Mouse (Mus musculus): ENCODE results near the gene Pold4. TPM values are rescaled to one million over a fixed set of nuclear protein-coding genes. Genes with fewer than 3 reads are reported as not detected.

Gene Pold4
- total and polyA plus RNA-seq, 2 experiments, result 27.2 to 60.4 TPM

DNA sequence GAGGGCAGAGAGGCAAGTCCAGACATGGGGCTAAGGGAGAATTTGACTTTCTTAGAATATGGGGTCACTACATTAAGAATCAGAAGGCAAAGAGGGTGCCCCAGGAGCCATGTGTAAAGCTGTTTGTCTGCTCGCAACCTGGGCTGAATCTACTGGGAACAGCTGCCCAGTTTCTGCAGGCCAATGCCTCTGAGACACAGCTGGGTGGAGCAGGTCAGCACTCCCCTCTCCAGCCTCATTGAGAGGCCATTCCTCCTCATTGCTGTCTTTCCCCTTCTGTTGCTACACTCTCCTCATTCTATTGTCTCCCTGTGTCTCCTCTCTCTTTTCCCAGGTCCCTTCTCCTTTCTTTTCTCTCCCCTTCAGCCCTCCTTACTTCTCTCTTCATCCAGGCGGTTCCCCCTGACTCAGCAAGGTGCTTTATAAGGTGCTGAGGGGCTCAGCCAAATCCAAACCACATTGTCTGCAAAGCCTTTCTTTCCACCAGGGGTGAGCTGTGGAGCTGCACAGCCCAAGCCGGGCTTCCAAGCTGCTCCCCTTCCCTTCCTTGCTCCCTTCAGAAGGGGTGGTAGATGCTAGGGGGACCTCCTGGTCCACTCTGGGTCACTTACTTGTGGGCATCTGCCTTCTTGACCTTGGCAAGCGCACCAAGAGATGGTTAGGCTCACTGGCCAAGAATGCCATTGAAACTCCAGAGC is 19.7 kb upstream of the Pold4 start:
- Histone ChIP-seq H3K36me3 (ENCODE audit: control insufficient read depth, insufficient read depth, low read length) (no peaks in the 10 kb centered on the region), H3K27me3 (ENCODE audit: control insufficient read depth, insufficient read depth, low read length) (no peaks in the 10 kb centered on the region), H3K4me3 (ENCODE audit: insufficient read depth, low read depth, low read length) (no peak overlapping the region), H3K27ac (replicated peaks; ENCODE audit: insufficient read depth, low read depth, low read length) (no peak overlapping the region), H3K79me2 (ENCODE audit: control insufficient read depth, insufficient read depth, low read length) (no peaks in the 10 kb centered on the region), H3K4me1 (ENCODE audit: control insufficient read depth, insufficient read depth, low read length) (peaks cover 5% of the 10 kb centered on the region; the same call in 1 of the 2 replicates), H3K9ac (ENCODE audit: low read depth, low read length) (no peak overlapping the region)
- TF ChIP-seq CTCF (IDR thresholded peaks at IDR 0.05; ENCODE audit: low read depth, low read length), result no peak
- no peak for TF ChIP-seq POLR2A (IDR thresholded peaks at IDR 0.05; ENCODE audit: extremely low read depth, insufficient read depth, low read length)
- WGBS, result 88% methylated on average over 4 of the region's 4 CpGs
- no peak for DNase-seq (ENCODE audit: extremely low read depth, low read depth, low spot score)

DNA sequence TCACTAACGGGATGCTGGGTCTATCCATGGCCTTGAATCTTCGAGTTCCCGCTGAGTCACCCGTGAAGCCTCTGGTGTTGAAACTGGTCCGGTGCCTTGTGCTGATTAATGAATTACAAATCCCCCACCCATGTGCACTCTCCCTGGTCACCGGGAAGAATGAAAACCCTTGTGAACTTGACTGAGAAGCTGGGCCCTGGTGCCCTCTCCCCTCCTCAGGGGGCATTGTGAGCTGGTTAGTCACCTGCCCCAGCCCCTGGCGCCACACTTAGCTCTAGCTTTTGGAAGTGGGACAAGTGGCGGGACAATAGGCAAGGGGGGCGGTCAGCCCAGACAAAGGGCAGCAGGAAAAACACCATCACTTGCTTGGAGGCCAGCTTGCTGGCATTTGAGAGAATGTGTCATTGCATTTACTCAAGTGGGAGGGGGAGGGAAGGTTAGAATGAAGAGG is 18.1 kb upstream of the Pold4 start:
- no peak overlapping the region for H3K9ac ChIP-seq (ENCODE audit: low read depth, low read length)
- peaks cover 5% of the 10 kb centered on the region; the same call in 1 of the 2 replicates for H3K4me1 ChIP-seq (ENCODE audit: control insufficient read depth, insufficient read depth, low read length)
- DNase-seq (ENCODE audit: extremely low read depth, low read depth, low spot score), result peak; percentile 52
- no peak overlapping the region for H3K4me3 ChIP-seq (ENCODE audit: insufficient read depth, low read depth, low read length)
- TF ChIP-seq POLR2A (IDR thresholded peaks at IDR 0.05; ENCODE audit: extremely low read depth, insufficient read depth, low read length) (no peak), CTCF (IDR thresholded peaks at IDR 0.05; ENCODE audit: low read depth, low read length) (no peak)
- 16% methylated on average over 9 of the region's 9 CpGs for WGBS
- H3K36me3 ChIP-seq (ENCODE audit: control insufficient read depth, insufficient read depth, low read length), result no peaks in the 10 kb centered on the region
- no peaks in the 10 kb centered on the region for H3K27me3 ChIP-seq (ENCODE audit: control insufficient read depth, insufficient read depth, low read length)
- no peak overlapping the region for H3K27ac ChIP-seq (replicated peaks; ENCODE audit: insufficient read depth, low read depth, low read length)
- no peaks in the 10 kb centered on the region for H3K79me2 ChIP-seq (ENCODE audit: control insufficient read depth, insufficient read depth, low read length)

DNA sequence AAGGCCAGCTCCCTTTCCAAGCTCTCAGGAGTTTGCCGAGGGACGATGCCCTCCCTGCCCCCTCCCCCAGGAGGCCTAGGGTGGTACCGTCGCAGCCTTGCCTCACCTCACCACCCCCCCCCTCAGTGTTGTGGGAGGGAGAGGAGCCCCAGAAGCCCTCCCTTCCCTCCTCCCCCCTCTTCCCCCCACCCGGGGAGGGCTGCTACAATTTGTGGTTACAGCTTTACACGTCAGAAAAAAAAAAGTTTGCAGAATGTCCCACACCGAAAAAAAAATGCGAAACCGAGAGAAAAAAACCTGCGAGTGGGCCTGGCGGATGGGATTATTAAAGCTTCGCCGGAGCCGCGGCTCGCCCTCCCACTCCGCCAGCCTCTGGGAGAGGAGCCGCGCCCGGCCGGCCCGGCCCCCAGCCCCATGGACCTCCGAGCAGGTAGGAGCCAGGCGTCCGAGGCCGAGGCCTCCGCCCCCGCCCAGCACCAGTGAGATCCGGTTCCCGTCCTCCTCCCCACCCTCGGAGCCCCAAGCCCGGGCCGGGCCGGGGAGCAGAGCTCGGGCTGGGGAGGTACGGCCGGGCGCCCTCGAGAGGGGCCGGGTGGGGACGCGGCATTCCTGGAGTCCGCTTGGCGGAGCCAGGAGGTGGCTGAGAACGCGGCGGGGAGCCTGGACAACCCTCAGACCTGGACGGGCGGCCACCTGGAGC is 17.5 kb upstream of the Pold4 start, which contains the start of the genes Clcf1 and AC109138.7:
Gene Clcf1, plus strand, starts transcription at position 168 of the 700 bp plus-strand sequence.
Gene AC109138.7, plus strand, starts transcription at position 287 of the 700 bp plus-strand sequence.
- Histone ChIP-seq H3K9ac (ENCODE audit: low read depth, low read length) (peak within 1 kb of the TSS; percentile 86), H3K4me3 (ENCODE audit: insufficient read depth, low read depth, low read length) (peak within 1 kb of the TSS; percentile 65), H3K4me1 (ENCODE audit: control insufficient read depth, insufficient read depth, low read length) (peaks cover 5% of the 10 kb centered on the region; the same call in 1 of the 2 replicates), H3K27me3 (ENCODE audit: control insufficient read depth, insufficient read depth, low read length) (no peaks in the 10 kb centered on the region), H3K27ac (replicated peaks; ENCODE audit: insufficient read depth, low read depth, low read length) (0 out of 2 replicates have a peak within 1 kb of the TSS, but pooled peaks have one; percentile 11), H3K36me3 (ENCODE audit: control insufficient read depth, insufficient read depth, low read length) (no peaks in the 10 kb centered on the region), H3K79me2 (ENCODE audit: control insufficient read depth, insufficient read depth, low read length) (no peaks in the 10 kb centered on the region)
- no peak for DNase-seq (ENCODE audit: extremely low read depth, low read depth, low spot score)
- WGBS, result 2% methylated on average over 49 of the region's 49 CpGs
- TF ChIP-seq POLR2A (IDR thresholded peaks at IDR 0.05; ENCODE audit: extremely low read depth, insufficient read depth, low read length) (no peak), CTCF (IDR thresholded peaks at IDR 0.05; ENCODE audit: low read depth, low read length) (no peak)

- H3K4me3 ChIP-seq (ENCODE audit: insufficient read depth, low read depth, low read length), result peak overlapping the region; percentile 65
- no peaks in the 10 kb centered on the region for H3K36me3 ChIP-seq (ENCODE audit: control insufficient read depth, insufficient read depth, low read length)
- peaks cover 5% of the 10 kb centered on the region; the same call in 1 of the 2 replicates for H3K4me1 ChIP-seq (ENCODE audit: control insufficient read depth, insufficient read depth, low read length)
- DNase-seq (ENCODE audit: extremely low read depth, low read depth, low spot score), result no peak
- peak overlapping the region; percentile 86 for H3K9ac ChIP-seq (ENCODE audit: low read depth, low read length)
- H3K27ac ChIP-seq (replicated peaks; ENCODE audit: insufficient read depth, low read depth, low read length), result 0 out of 2 replicates have a peak overlapping the region, but pooled peaks have one; percentile 11
- H3K27me3 ChIP-seq (ENCODE audit: control insufficient read depth, insufficient read depth, low read length), result no peaks in the 10 kb centered on the region
- WGBS, result under 1% methylated on average over 64 of the region's 81 CpGs
- H3K79me2 ChIP-seq (ENCODE audit: control insufficient read depth, insufficient read depth, low read length), result no peaks in the 10 kb centered on the region
- TF ChIP-seq POLR2A (IDR thresholded peaks at IDR 0.05; ENCODE audit: extremely low read depth, insufficient read depth, low read length) (no peak), CTCF (IDR thresholded peaks at IDR 0.05; ENCODE audit: low read depth, low read length) (no peak)
These were observed 16.8 kb upstream of the Pold4 start for GRCm38 (mm10) chr19:4214771-4215450.

GRCm38 (mm10) chr19:4215451-4215840 is 16.3 kb upstream of the Pold4 start:
- H3K4me1 ChIP-seq (ENCODE audit: control insufficient read depth, insufficient read depth, low read length), result peaks cover 5% of the 10 kb centered on the region; the same call in 1 of the 2 replicates
- no peak for TF ChIP-seq POLR2A (IDR thresholded peaks at IDR 0.05; ENCODE audit: extremely low read depth, insufficient read depth, low read length)
- no peak for TF ChIP-seq CTCF (IDR thresholded peaks at IDR 0.05; ENCODE audit: low read depth, low read length)
- peak overlapping the region; percentile 65 for H3K4me3 ChIP-seq (ENCODE audit: insufficient read depth, low read depth, low read length)
- H3K27ac ChIP-seq (replicated peaks; ENCODE audit: insufficient read depth, low read depth, low read length), result no peak overlapping the region
- WGBS, result 16% methylated on average over 18 of the region's 21 CpGs
- H3K27me3 ChIP-seq (ENCODE audit: control insufficient read depth, insufficient read depth, low read length), result no peaks in the 10 kb centered on the region
- no peak for DNase-seq (ENCODE audit: extremely low read depth, low read depth, low spot score)
- H3K9ac ChIP-seq (ENCODE audit: low read depth, low read length), result no peak overlapping the region; the same call in 1 of the 2 replicates
- no peaks in the 10 kb centered on the region for H3K79me2 ChIP-seq (ENCODE audit: control insufficient read depth, insufficient read depth, low read length)
- no peaks in the 10 kb centered on the region for H3K36me3 ChIP-seq (ENCODE audit: control insufficient read depth, insufficient read depth, low read length)

Data from liver, adult 2 months (tissue).